Mouse (Mus musculus) embryonic facial prominence, embryonic 13.5 days (tissue): ENCODE results near the gene Pabpn1. TPM values are rescaled to one million over a fixed set of nuclear protein-coding genes. Genes with fewer than 3 reads are reported as not detected.

Experiments
- ATAC-seq: fragments of 200-750 bp; cut with Nextera tagmentation; 2 replicates; pipeline ENCODE4 v1.8.0; 2017; ENCODE audit warnings: low read depth; ENCODE audit not compliant: insufficient number of reproducible peaks, insufficient read depth, low FRiP score, low TSS enrichment
- H3K27ac ChIP-seq: fragments of 300-500 bp; sonication (generic); 2 replicates; pipeline ENCODE4 v1.5.1; 2015; ENCODE audit warnings: moderate library complexity, mild to moderate bottlenecking, inconsistent platforms
- H3K27me3 ChIP-seq: fragments of 300-500 bp; sonication (generic); 2 replicates; pipeline ENCODE4 v1.6.1; 2015; ENCODE audit warnings: mild to moderate bottlenecking, inconsistent platforms
- H3K36me3 ChIP-seq: fragments of 300-500 bp; sonication (generic); 2 replicates; pipeline ENCODE4 v1.6.1; 2015; ENCODE audit warnings: mild to moderate bottlenecking, inconsistent platforms
- H3K4me1 ChIP-seq: fragments of 300-500 bp; sonication (generic); 2 replicates; pipeline ENCODE4 v1.6.1; 2015; ENCODE audit warnings: inconsistent platforms
- H3K4me2 ChIP-seq: fragments of 300-500 bp; sonication (generic); 2 replicates; pipeline ENCODE4 v1.6.1; 2015; ENCODE audit warnings: moderate library complexity, mild to moderate bottlenecking, inconsistent platforms
- H3K4me3 ChIP-seq: fragments of 300-500 bp; sonication (generic); 2 replicates; pipeline ENCODE4 v1.5.1; 2015; ENCODE audit warnings: mild to moderate bottlenecking, inconsistent platforms
- H3K9ac ChIP-seq: fragments of 300-500 bp; sonication (generic); 2 replicates; pipeline ENCODE4 v1.6.1; 2015; ENCODE audit warnings: mild to moderate bottlenecking, inconsistent platforms
- H3K9me3 ChIP-seq: fragments of 300-500 bp; sonication (generic); 2 replicates; pipeline ENCODE4 v1.6.1; 2016; ENCODE audit warnings: inconsistent platforms
- WGBS: fragments of 180-500 bp; shearing (Covaris S2); methylation state at CpG from one replicate; pipeline ENCODE4 v1.1.7; 2015; ENCODE audit warnings: mixed read lengths; 5-methylcytosine and 5-hydroxymethylcytosine counted together
- polyA plus RNA-seq: library from polyadenylated mRNA; unstranded; fragments of >200 nt; fragmentation: Nextera tagmentation; extraction: Ambion mirVana; gene quantifications from 2 replicates; pipeline ENCODE4 v1.2.1, GENCODE M21; 2015

The Pabpn1 gene
- polyA plus RNA-seq, 1 experiment from 2014 or later = 163 TPM

DNA sequence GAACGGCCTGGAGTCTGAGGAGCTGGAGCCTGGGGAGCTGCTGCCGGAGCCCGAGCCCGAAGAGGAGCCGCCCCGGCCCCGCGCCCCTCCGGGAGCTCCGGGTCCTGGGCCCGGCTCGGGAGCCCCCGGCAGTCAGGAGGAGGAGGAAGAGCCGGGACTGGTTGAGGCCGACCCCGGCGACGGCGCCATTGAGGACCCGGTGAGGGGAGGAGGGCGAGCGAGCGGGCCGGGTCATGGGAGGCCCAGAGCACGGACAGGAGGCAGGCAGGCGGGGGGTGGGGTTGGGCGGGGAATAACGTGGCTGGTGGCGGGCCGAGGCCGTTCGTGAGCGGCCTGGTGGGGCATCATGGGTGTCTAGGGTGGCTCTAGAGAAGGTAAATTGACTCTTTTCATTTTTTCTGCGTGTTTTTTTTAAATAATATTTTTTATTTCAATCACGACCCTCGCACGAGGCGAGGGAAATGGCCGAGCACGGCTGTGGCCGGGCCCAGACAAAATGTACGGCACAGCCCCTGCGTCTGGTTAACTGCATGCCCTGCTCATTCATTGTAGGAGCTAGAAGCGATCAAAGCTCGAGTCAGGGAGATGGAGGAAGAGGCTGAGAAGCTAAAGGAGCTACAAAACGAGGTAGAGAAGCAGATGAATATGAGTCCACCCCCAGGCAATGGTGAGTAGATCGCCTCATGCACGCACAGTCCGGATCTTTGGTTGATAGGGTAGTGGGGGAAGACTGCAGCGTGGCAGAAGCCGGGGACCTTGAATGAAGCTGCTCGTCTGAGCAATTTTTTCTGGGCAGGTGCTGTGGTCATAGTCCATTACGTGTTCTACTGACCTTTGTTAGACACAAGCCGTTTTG lies 2.2 kb downstream of the Pabpn1 start:
- Histone ChIP-seq H3K4me1 (peaks cover 10% of the 10 kb centered on the region; the same call in 1 of the 2 replicates), H3K9me3 (no peaks in the 10 kb centered on the region), H3K4me2 (peak overlapping the region; percentile 68), H3K4me3 (peak overlapping the region; percentile 89), H3K9ac (peak overlapping the region; percentile 98), H3K27ac (peak overlapping the region; percentile 93), H3K36me3 (peaks cover 29% of the 10 kb centered on the region), H3K27me3 (no peaks in the 10 kb centered on the region)
- peak; percentile 46 for ATAC-seq
- WGBS = under 1% methylated on average over 54 of the region's 54 CpGs

DNA sequence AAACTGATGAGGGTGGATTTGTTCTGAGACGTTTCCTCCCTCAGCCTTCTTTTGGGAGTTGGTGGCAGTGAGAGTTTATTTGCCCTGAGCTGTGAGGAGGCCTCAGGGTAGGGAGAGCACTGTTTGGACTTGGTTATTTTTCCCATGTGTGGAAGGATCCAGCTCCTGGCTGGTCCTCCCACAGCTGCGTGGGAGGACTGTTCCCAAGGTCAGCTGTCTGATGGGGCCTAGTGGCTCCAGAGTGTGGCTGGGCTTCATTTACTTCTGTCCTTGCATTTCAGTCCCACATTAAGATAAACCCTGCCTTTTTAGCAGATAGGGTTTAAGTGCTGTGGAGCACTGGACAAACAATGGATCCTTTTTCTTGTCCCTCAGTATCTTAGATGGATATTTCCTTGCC lies 5.1 kb downstream of the Pabpn1 start:
- Histone ChIP-seq H3K9ac (no peak overlapping the region), H3K36me3 (peaks cover 29% of the 10 kb centered on the region), H3K4me3 (no peak overlapping the region), H3K4me2 (no peak overlapping the region), H3K4me1 (peaks cover 10% of the 10 kb centered on the region; the same call in 1 of the 2 replicates), H3K9me3 (no peaks in the 10 kb centered on the region), H3K27ac (no peak overlapping the region), H3K27me3 (no peaks in the 10 kb centered on the region)
- WGBS = 39% methylated on average over 2 of the region's 2 CpGs
- ATAC-seq = no peak

DNA sequence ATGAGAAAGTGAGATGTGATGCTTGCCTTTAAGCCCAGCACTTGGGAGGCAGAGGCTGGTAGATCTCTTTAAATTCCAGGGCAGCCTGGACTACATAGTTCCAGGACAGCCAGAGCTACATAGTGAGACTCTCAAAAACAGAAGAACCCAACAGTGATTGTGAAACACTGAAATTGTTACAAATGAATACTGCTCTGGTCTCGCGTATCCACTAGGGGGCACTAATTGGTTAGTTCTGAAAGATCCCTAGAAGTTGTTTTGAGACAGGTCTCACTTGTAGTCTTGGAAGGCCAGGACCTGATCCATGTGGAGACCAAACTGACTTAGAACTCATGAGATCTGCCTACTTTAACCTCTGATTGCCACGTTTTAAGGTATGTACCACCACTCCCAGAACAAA lies 8.1 kb downstream of the Pabpn1 start:
- ATAC-seq = no peak
- 0% methylated on average over 3 of the region's 3 CpGs for WGBS
- Histone ChIP-seq H3K27ac (peak overlapping the region; percentile 28; the same call in 1 of the 2 replicates), H3K27me3 (no peaks in the 10 kb centered on the region), H3K4me1 (peaks cover 4% of the 10 kb centered on the region; the same call in 1 of the 2 replicates), H3K9me3 (no peaks in the 10 kb centered on the region), H3K36me3 (peaks cover 42% of the 10 kb centered on the region), H3K4me2 (no peak overlapping the region), H3K9ac (no peak overlapping the region), H3K4me3 (no peak overlapping the region)

DNA sequence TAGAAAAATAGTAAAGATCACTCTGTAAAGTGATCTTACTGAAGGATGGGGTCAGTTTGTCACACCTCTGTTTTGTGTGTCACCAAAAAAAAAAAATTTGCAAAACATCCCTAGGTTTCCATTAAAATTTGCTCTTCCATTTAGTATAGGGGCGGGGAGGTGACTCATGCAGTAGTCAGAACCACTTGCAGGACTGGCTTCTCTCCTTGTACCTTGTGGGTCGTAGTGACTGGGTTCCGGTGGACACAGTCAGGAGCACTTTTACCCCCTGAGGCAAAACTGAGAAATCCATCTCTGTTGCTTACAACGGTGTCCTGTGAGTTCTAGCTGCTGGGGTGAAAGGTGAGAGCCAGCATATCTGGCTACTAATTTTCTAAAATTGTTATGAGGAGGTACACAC lies 11.3 kb downstream of the Pabpn1 start:
- H3K36me3 ChIP-seq = peaks cover 45% of the 10 kb centered on the region

DNA sequence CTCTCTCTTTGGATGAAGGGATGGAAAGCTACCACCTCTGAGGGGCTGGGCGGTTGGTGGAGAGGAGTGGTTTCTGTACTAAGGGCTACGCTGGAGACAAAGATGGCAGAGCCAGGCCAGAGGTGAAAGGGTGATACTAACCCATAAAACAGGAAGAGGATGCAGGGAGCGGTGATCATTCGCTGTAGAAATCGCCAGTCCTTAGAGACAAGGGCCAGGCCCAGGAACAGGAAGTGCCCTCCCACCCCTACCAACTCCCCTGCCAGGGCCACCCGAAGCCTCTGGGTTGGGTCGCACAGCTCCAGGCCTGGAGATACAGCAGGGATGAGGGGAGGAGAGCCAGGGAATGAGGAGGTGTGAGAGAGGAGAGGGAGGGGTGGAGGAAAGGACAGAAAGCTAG lies 16.4 kb downstream of the Pabpn1 start:
- WGBS = 78% methylated on average over 7 of the region's 7 CpGs
- peaks cover 37% of the 10 kb centered on the region for H3K4me1 ChIP-seq
- H3K4me3 ChIP-seq = no peak overlapping the region
- H3K4me2 ChIP-seq = no peak overlapping the region
- peaks cover 70% of the 10 kb centered on the region for H3K36me3 ChIP-seq
- H3K9me3 ChIP-seq = no peaks in the 10 kb centered on the region
- no peak for ATAC-seq
- H3K27me3 ChIP-seq = no peaks in the 10 kb centered on the region
- peak overlapping the region; percentile 27; the same call in 1 of the 2 replicates for H3K9ac ChIP-seq
- no peak overlapping the region for H3K27ac ChIP-seq

More for the DNA sequence above, 11.3 kb downstream of the Pabpn1 start:
- no peaks in the 10 kb centered on the region for H3K9me3 ChIP-seq
- H3K4me1 ChIP-seq = peaks cover 10% of the 10 kb centered on the region
- H3K4me3 ChIP-seq = no peak overlapping the region
- H3K9ac ChIP-seq = no peak overlapping the region
- H3K27ac ChIP-seq = no peak overlapping the region
- no peak for ATAC-seq
- 79% methylated on average over 4 of the region's 4 CpGs for whole genome bisulfite sequencing
- no peaks in the 10 kb centered on the region for H3K27me3 ChIP-seq
- no peak overlapping the region for H3K4me2 ChIP-seq

GRCm38 (mm10) chr14:54912109-54912850 lies 20.0 kb downstream of the Pabpn1 start:
- Histone ChIP-seq H3K9me3 (no peaks in the 10 kb centered on the region), H3K27me3 (no peaks in the 10 kb centered on the region), H3K4me1 (peaks cover 39% of the 10 kb centered on the region), H3K27ac (peak overlapping the region; percentile 89), H3K4me3 (peak overlapping the region; percentile 95), H3K36me3 (peaks cover 58% of the 10 kb centered on the region), H3K4me2 (peak overlapping the region; percentile 83), H3K9ac (peak overlapping the region; percentile 98)
- peak; percentile 33 for ATAC-seq
- WGBS = 3% methylated on average over 66 of the region's 69 CpGs

GRCm38 (mm10) chr14:54912886-54913285 lies 20.6 kb downstream of the Pabpn1 start, which contains the start of gene Slc22a17:
Gene Slc22a17 (minus strand): TSS chr14:54913132.
- Histone ChIP-seq H3K4me1 (peaks cover 35% of the 10 kb centered on the region), H3K4me3 (peak within 1 kb of the TSS; percentile 95), H3K36me3 (peaks cover 58% of the 10 kb centered on the region), H3K4me2 (peak within 1 kb of the TSS; percentile 83), H3K27ac (peak within 1 kb of the TSS; percentile 89), H3K27me3 (no peaks in the 10 kb centered on the region), H3K9ac (peak within 1 kb of the TSS; percentile 98), H3K9me3 (no peaks in the 10 kb centered on the region)
- ATAC-seq = peak; percentile 88
- 0% methylated on average over 28 of the region's 28 CpGs for WGBS

GRCm38 (mm10) chr14:54913343-54913742 lies 21.0 kb downstream of the Pabpn1 start:
- no peaks in the 10 kb centered on the region for H3K27me3 ChIP-seq
- no peak for ATAC-seq
- peaks cover 58% of the 10 kb centered on the region for H3K36me3 ChIP-seq
- peak overlapping the region; percentile 89 for H3K27ac ChIP-seq
- H3K4me2 ChIP-seq = peak overlapping the region; percentile 83
- H3K9me3 ChIP-seq = no peaks in the 10 kb centered on the region
- WGBS = 15% methylated on average over 10 of the region's 10 CpGs
- peak overlapping the region; percentile 98 for H3K9ac ChIP-seq
- peak overlapping the region; percentile 95 for H3K4me3 ChIP-seq
- H3K4me1 ChIP-seq = peaks cover 32% of the 10 kb centered on the region

DNA sequence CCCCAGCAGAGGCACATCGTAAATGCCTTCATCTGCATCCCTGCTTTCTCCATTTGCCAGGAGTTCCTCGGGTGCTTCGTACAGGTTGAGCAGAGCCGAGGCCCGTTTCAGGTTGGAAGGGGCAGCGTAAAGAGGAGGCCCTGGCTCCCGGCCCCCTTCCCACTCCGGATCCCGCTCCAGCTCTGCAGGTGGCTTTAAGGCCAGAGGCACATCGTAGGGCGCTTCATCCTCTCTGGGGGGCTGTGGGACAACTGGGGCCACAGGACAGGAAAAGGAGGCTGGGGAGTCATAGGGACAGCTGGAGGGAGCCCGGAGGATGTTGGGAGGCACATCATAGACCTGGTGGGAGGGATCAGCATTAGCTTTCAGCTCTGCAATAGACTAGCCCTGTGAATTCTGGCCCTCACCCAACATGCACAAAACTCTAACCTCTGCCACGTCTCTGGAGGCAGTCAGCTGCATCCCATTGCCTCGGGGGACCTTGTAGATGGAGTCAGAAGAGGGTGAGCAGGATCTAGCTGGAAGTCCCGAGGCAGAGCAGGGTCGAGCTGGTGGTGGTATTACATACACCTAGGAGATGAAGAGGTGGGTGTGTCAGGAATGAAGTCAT lies 27.9 kb downstream of the Pabpn1 start:
- ATAC-seq = no peak
- H3K9me3 ChIP-seq = peaks cover 18% of the 10 kb centered on the region
- H3K4me2 ChIP-seq = no peak overlapping the region
- no peaks in the 10 kb centered on the region for H3K27me3 ChIP-seq
- peaks cover 78% of the 10 kb centered on the region for H3K36me3 ChIP-seq
- peaks cover 17% of the 10 kb centered on the region for H3K4me1 ChIP-seq
- H3K4me3 ChIP-seq = no peak overlapping the region
- no peak overlapping the region for H3K27ac ChIP-seq
- 93% methylated on average over 16 of the region's 16 CpGs for WGBS
- H3K9ac ChIP-seq = peak overlapping the region; percentile 36; the same call in 1 of the 2 replicates

- Histone ChIP-seq H3K4me1 (peaks cover 45% of the 10 kb centered on the region), H3K27me3 (no peaks in the 10 kb centered on the region)
- 8% methylated on average over 7 of the region's 7 CpGs for WGBS
Observed at GRCm38 (mm10) chr14:54924641-54925348, 32.5 kb downstream of the Pabpn1 start.

More at GRCm38 (mm10) chr14:54924641-54925348, 32.5 kb downstream of the Pabpn1 start:
- peak overlapping the region; percentile 65 for H3K4me3 ChIP-seq
- H3K36me3 ChIP-seq = peaks cover 34% of the 10 kb centered on the region
- H3K4me2 ChIP-seq = peak overlapping the region; percentile 92
- ATAC-seq = peak; percentile 56; the same call in 1 of the 2 replicates
- peak overlapping the region; percentile 97 for H3K9ac ChIP-seq
- peaks cover 18% of the 10 kb centered on the region for H3K9me3 ChIP-seq
- peak overlapping the region; percentile 100 for H3K27ac ChIP-seq
